Mouse (Mus musculus) liver, embryonic 13.5 days (tissue): ENCODE results near the gene Fat3. TPM values are rescaled to one million over a fixed set of nuclear protein-coding genes. Genes with fewer than 3 reads are reported as not detected.

Experiments used
- ATAC-seq: fragments of 200-750 bp; cut with Nextera tagmentation; 2 replicates; pipeline ENCODE4 v1.8.0; 2017; ENCODE audit warnings: low read depth, mild to moderate bottlenecking, moderate number of reproducible peaks, moderate library complexity
- DNase-seq: peaks from one replicate; pipeline ENCODE4 v3.0.0; 2022
- H3K27ac ChIP-seq: fragments of 300-500 bp; sonication (generic); 2 replicates; pipeline ENCODE4 v1.5.1; 2015; ENCODE audit warnings: moderate library complexity, mild to moderate bottlenecking, inconsistent platforms
- H3K27me3 ChIP-seq: fragments of 300-500 bp; sonication (generic); 2 replicates; pipeline ENCODE4 v1.6.1; 2015; ENCODE audit warnings: mild to moderate bottlenecking, inconsistent platforms
- H3K36me3 ChIP-seq: fragments of 300-500 bp; sonication (generic); 2 replicates; pipeline ENCODE4 v1.6.1; 2015; ENCODE audit warnings: mild to moderate bottlenecking, inconsistent platforms
- H3K4me1 ChIP-seq: fragments of 300-500 bp; sonication (generic); replicated peaks from 2 replicates; pipeline ENCODE4 v1.6.1; 2015; ENCODE audit warnings: inconsistent platforms
- H3K4me2 ChIP-seq: fragments of 300-500 bp; sonication (generic); 2 replicates; pipeline ENCODE4 v1.6.1; 2015; ENCODE audit warnings: inconsistent platforms, mild to moderate bottlenecking, moderate library complexity
- H3K4me3 ChIP-seq: fragments of 300-500 bp; sonication (generic); replicated peaks from 2 replicates; pipeline ENCODE4 v1.5.1; 2015; ENCODE audit warnings: mild to moderate bottlenecking, inconsistent platforms
- H3K9ac ChIP-seq: fragments of 300-500 bp; sonication (generic); 2 replicates; pipeline ENCODE4 v1.6.1; 2015; ENCODE audit warnings: mild to moderate bottlenecking, inconsistent platforms
- H3K9me3 ChIP-seq: fragments of 300-500 bp; sonication (generic); replicated peaks from 2 replicates; pipeline ENCODE4 v1.6.1; 2016; ENCODE audit warnings: inconsistent platforms
- WGBS: fragments of 180-500 bp; shearing (Covaris S2); methylation state at CpG from one replicate; pipeline ENCODE4 v1.1.7; 2015; ENCODE audit not compliant: insufficient replicate concordance; 5-methylcytosine and 5-hydroxymethylcytosine counted together
- polyA plus RNA-seq: library from polyadenylated mRNA; unstranded; fragments of >200 nt; fragmentation: Nextera tagmentation; extraction: Ambion mirVana; gene quantifications from 2 replicates; pipeline ENCODE4 v1.2.1, GENCODE M21; 2015

Gene Fat3
- polyA plus RNA-seq, 1 experiment from 2014 or later = 0.07 TPM

GRCm38 (mm10) chr9:16428589-16428988 is 72.5 kb downstream of the Fat3 start:
- DNase-seq = no peak
- H3K9ac ChIP-seq = no peak overlapping the region

GRCm38 (mm10) chr9:16422707-16423106 is 78.4 kb downstream of the Fat3 start:
- Histone ChIP-seq H3K27me3 (no peaks in the 10 kb centered on the region), H3K27ac (no peak overlapping the region), H3K4me3 (no peak overlapping the region), H3K4me2 (no peak overlapping the region), H3K36me3 (no peaks in the 10 kb centered on the region), H3K4me1 (no peaks in the 10 kb centered on the region), H3K9ac (no peak overlapping the region), H3K9me3 (no peaks in the 10 kb centered on the region)
- DNase-seq = no peak
- no peak for ATAC-seq
- WGBS = 61% methylated on average over 2 of the region's 2 CpGs

More at GRCm38 (mm10) chr9:16428589-16428988, 72.5 kb downstream of the Fat3 start:
- no peak overlapping the region for H3K4me3 ChIP-seq
- WGBS = 58% methylated on average over 5 of the region's 5 CpGs
- H3K36me3 ChIP-seq = no peaks in the 10 kb centered on the region
- no peak overlapping the region for H3K27ac ChIP-seq
- H3K27me3 ChIP-seq = no peaks in the 10 kb centered on the region
- H3K9me3 ChIP-seq = no peaks in the 10 kb centered on the region
- H3K4me2 ChIP-seq = no peak overlapping the region
- no peaks in the 10 kb centered on the region for H3K4me1 ChIP-seq
- ATAC-seq = no peak

GRCm38 (mm10) chr9:16402815-16403214 is 98.3 kb downstream of the Fat3 start:
- WGBS = 67% methylated on average over 3 of the region's 3 CpGs
- no peak for DNase-seq

GRCm38 (mm10) chr9:16398734-16399686 is 102.1 kb downstream of the Fat3 start:
- WGBS = 56% methylated on average over 6 of the region's 6 CpGs
- H3K9me3 ChIP-seq = no peaks in the 10 kb centered on the region
- ATAC-seq (no peak), DNase-seq (no peak)
- H3K4me2 ChIP-seq = no peak overlapping the region
- no peak overlapping the region for H3K9ac ChIP-seq
- peaks cover 2% of the 10 kb centered on the region; the same call in 1 of the 2 replicates for H3K4me1 ChIP-seq
- H3K27ac ChIP-seq = no peak overlapping the region
- no peaks in the 10 kb centered on the region for H3K27me3 ChIP-seq
- no peak overlapping the region for H3K4me3 ChIP-seq
- H3K36me3 ChIP-seq = no peaks in the 10 kb centered on the region

More at GRCm38 (mm10) chr9:16402815-16403214, 98.3 kb downstream of the Fat3 start:
- Histone ChIP-seq H3K9ac (no peak overlapping the region), H3K4me2 (no peak overlapping the region), H3K4me3 (no peak overlapping the region), H3K27me3 (no peaks in the 10 kb centered on the region), H3K36me3 (no peaks in the 10 kb centered on the region), H3K4me1 (peaks cover 2% of the 10 kb centered on the region; the same call in 1 of the 2 replicates), H3K9me3 (no peaks in the 10 kb centered on the region), H3K27ac (no peak overlapping the region)
- no peak for ATAC-seq

GRCm38 (mm10) chr9:16389141-16389540 is 111.9 kb downstream of the Fat3 start:
- Histone ChIP-seq H3K4me2 (no peak overlapping the region), H3K4me1 (no peaks in the 10 kb centered on the region), H3K36me3 (no peaks in the 10 kb centered on the region), H3K27me3 (no peaks in the 10 kb centered on the region), H3K4me3 (no peak overlapping the region), H3K9me3 (no peaks in the 10 kb centered on the region), H3K9ac (no peak overlapping the region), H3K27ac (no peak overlapping the region)
- DNase-seq (no peak), ATAC-seq (no peak)
- WGBS = 49% methylated on average over 4 of the region's 4 CpGs

- Histone ChIP-seq H3K9ac (no peak overlapping the region), H3K4me1 (no peaks in the 10 kb centered on the region), H3K36me3 (no peaks in the 10 kb centered on the region), H3K27ac (no peak overlapping the region), H3K27me3 (no peaks in the 10 kb centered on the region), H3K9me3 (no peaks in the 10 kb centered on the region), H3K4me3 (no peak overlapping the region), H3K4me2 (no peak overlapping the region)
- ATAC-seq (no peak), DNase-seq (no peak)
Observed at GRCm38 (mm10) chr9:16387527-16387926, 113.6 kb downstream of the Fat3 start.

GRCm38 (mm10) chr9:16363713-16364112 is 137.4 kb downstream of the Fat3 start:
- Histone ChIP-seq H3K4me1 (no peaks in the 10 kb centered on the region), H3K4me3 (no peak overlapping the region), H3K27me3 (no peaks in the 10 kb centered on the region), H3K9me3 (no peaks in the 10 kb centered on the region), H3K27ac (no peak overlapping the region), H3K36me3 (no peaks in the 10 kb centered on the region), H3K9ac (no peak overlapping the region), H3K4me2 (no peak overlapping the region)
- ATAC-seq = no peak
- WGBS = 44% methylated on average over 3 of the region's 3 CpGs
- no peak for DNase-seq

- no peaks in the 10 kb centered on the region for H3K4me1 ChIP-seq
- no peak overlapping the region for H3K4me2 ChIP-seq
- no peaks in the 10 kb centered on the region for H3K27me3 ChIP-seq
- H3K9me3 ChIP-seq = no peaks in the 10 kb centered on the region
- ATAC-seq (no peak), DNase-seq (no peak)
- WGBS = 15% methylated on average over 5 of the region's 5 CpGs
- H3K36me3 ChIP-seq = no peaks in the 10 kb centered on the region
- no peak overlapping the region for H3K4me3 ChIP-seq
- no peak overlapping the region for H3K27ac ChIP-seq
- H3K9ac ChIP-seq = no peak overlapping the region
Observed at GRCm38 (mm10) chr9:16361811-16362210, 139.3 kb downstream of the Fat3 start.

- Histone ChIP-seq H3K9ac (no peak overlapping the region), H3K27ac (no peak overlapping the region), H3K4me2 (no peak overlapping the region), H3K9me3 (no peaks in the 10 kb centered on the region), H3K27me3 (no peaks in the 10 kb centered on the region), H3K4me3 (no peak overlapping the region), H3K4me1 (no peaks in the 10 kb centered on the region), H3K36me3 (no peaks in the 10 kb centered on the region)
- ATAC-seq (no peak), DNase-seq (no peak)
- 51% methylated on average over 4 of the region's 4 CpGs for WGBS
Observed at GRCm38 (mm10) chr9:16356636-16357035, 144.4 kb downstream of the Fat3 start.

- no peak overlapping the region for H3K4me3 ChIP-seq
- no peak overlapping the region for H3K27ac ChIP-seq
- no peaks in the 10 kb centered on the region for H3K36me3 ChIP-seq
- no peak overlapping the region for H3K9ac ChIP-seq
- no peak overlapping the region for H3K4me2 ChIP-seq
- H3K4me1 ChIP-seq = no peaks in the 10 kb centered on the region
- WGBS = 6% methylated on average over 1 of the region's 1 CpGs
- peak; percentile 55 for ATAC-seq
- no peak for DNase-seq
- H3K27me3 ChIP-seq = no peaks in the 10 kb centered on the region
- no peaks in the 10 kb centered on the region for H3K9me3 ChIP-seq
Observed at GRCm38 (mm10) chr9:16354906-16355305, 146.2 kb downstream of the Fat3 start.

- ATAC-seq (no peak), DNase-seq (no peak)
Observed at GRCm38 (mm10) chr9:16353049-16353724, 147.9 kb downstream of the Fat3 start.

More at GRCm38 (mm10) chr9:16353049-16353724, 147.9 kb downstream of the Fat3 start:
- Histone ChIP-seq H3K27ac (no peak overlapping the region), H3K9ac (no peak overlapping the region), H3K4me1 (no peaks in the 10 kb centered on the region), H3K9me3 (no peaks in the 10 kb centered on the region), H3K4me3 (no peak overlapping the region), H3K36me3 (no peaks in the 10 kb centered on the region), H3K27me3 (no peaks in the 10 kb centered on the region), H3K4me2 (no peak overlapping the region)
- WGBS = 23% methylated on average over 4 of the region's 4 CpGs
